Mouse (Mus musculus): ENCODE measurements at regions not wholly inside any gene's neighbourhood (a gene's known extent, or its start where the extent isn't known, plus 50 kb on each side); places are given as distances from the start of the nearest gene placed in this dataset.

DNA sequence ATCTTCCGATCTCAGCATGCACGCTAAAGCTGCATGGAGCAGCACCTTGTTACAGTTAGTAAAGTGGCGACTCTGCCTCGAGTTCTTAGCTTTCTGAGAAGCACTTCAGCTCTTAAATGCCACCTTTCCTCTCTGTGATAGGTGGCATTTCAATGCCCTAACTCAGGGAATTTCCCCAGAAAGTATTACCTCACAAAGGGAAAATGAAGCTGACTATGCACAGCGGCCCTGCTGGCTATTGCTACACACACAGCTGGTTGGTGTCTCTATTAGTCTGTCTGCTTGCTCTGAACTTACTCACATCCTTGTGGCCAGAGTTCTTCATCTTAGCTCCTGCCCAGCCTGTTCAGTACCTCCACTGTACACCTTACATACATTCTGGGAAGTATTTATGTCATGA, 650.4 kb downstream of the Epha7 start:
- Histone ChIP-seq H3K27me3 (ENCODE audit: insufficient read depth, low read length) (no peaks in the 10 kb centered on the region), H3K4me3 (replicated peaks; ENCODE audit: low read depth, low read length) (no peak overlapping the region), H3K36me3 (ENCODE audit: insufficient read depth, low read length) (no peaks in the 10 kb centered on the region), H3K9ac (ENCODE audit: low read depth, low read length) (no peak overlapping the region), H3K9me3 (replicated peaks; ENCODE audit: low read length) (no peaks in the 10 kb centered on the region), H3K27ac (no peak overlapping the region), H3K4me1 (replicated peaks; ENCODE audit: insufficient read depth, low read length) (no peaks in the 10 kb centered on the region), H3K4me2 (ENCODE audit: low read length) (no peak overlapping the region)
- no peak for DNase-seq (ENCODE audit: low spot score)
- no peak for ATAC-seq (replicated peaks; ENCODE audit: low FRiP score, low read depth)
- WGBS: 78% methylated on average over 5 of the region's 5 CpGs
- TF ChIP-seq CTCF (IDR thresholded peaks at IDR 0.05; ENCODE audit: low read depth): no peak

- H3K27ac ChIP-seq: no peak overlapping the region
- no peaks in the 10 kb centered on the region for H3K27me3 ChIP-seq (ENCODE audit: insufficient read depth, low read length)
- no peak overlapping the region for H3K9ac ChIP-seq (ENCODE audit: low read depth, low read length)
- H3K36me3 ChIP-seq (ENCODE audit: insufficient read depth, low read length): no peaks in the 10 kb centered on the region
- 53% methylated on average over 2 of the region's 2 CpGs for WGBS
- DNase-seq (ENCODE audit: low spot score) (peak; percentile 71), ATAC-seq (replicated peaks; ENCODE audit: low FRiP score, low read depth) (no peak)
- no peaks in the 10 kb centered on the region for H3K9me3 ChIP-seq (replicated peaks; ENCODE audit: low read length)
- no peak overlapping the region for H3K4me3 ChIP-seq (replicated peaks; ENCODE audit: low read depth, low read length)
- H3K4me1 ChIP-seq (replicated peaks; ENCODE audit: insufficient read depth, low read length): no peaks in the 10 kb centered on the region
- no peak overlapping the region for H3K4me2 ChIP-seq (ENCODE audit: low read length)
- peak; percentile 44; the same call in 1 of the 2 replicates for TF ChIP-seq CTCF (IDR thresholded peaks at IDR 0.05; ENCODE audit: low read depth)
Measured at GRCm38 (mm10) chr4:29466315-29466714, 653.4 kb downstream of the Epha7 start.

- Histone ChIP-seq H3K4me1 (replicated peaks; ENCODE audit: insufficient read depth, low read length) (no peaks in the 10 kb centered on the region), H3K4me3 (replicated peaks; ENCODE audit: low read depth, low read length) (no peak overlapping the region), H3K36me3 (ENCODE audit: insufficient read depth, low read length) (no peaks in the 10 kb centered on the region), H3K4me2 (ENCODE audit: low read length) (no peak overlapping the region), H3K27ac (no peak overlapping the region), H3K9me3 (replicated peaks; ENCODE audit: low read length) (no peaks in the 10 kb centered on the region), H3K27me3 (ENCODE audit: insufficient read depth, low read length) (no peaks in the 10 kb centered on the region), H3K9ac (ENCODE audit: low read depth, low read length) (no peak overlapping the region)
- ATAC-seq (replicated peaks; ENCODE audit: low FRiP score, low read depth): no peak
- no peak for TF ChIP-seq CTCF (IDR thresholded peaks at IDR 0.05; ENCODE audit: low read depth)
- 41% methylated on average over 2 of the region's 2 CpGs for WGBS
- peak; percentile 67 for DNase-seq (ENCODE audit: low spot score)
Measured at GRCm38 (mm10) chr4:29480384-29481092, 667.6 kb downstream of the Epha7 start.

DNA sequence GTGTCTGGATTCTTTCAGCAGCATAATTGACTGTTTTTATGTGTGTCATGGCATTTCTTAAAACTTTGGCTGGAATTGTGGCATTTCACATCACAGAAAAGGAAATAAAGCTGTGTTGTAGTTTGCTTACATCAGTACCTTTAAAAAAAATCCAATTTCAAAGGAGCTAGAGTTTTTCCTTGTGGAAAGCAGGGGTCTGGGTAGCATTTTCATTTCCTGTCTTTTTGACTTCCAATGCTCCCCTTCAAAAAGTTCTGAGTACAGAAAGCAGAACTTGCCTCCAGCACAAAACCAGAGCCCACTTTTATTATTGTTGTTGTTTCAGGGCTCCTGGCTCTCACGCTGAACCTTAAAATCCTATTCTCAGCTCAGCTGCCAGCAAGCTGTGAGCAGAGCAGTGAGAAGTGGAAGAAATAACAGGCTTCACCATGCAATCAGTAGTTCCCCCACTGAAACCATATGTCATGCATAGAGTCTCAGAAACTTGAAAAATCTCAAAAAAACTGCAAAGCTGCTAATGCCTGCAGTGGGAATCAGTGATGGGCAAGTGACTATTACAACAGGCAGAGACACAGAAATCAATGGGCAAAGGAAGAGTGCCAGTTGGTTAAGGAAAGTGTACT, 668.3 kb downstream of the Epha7 start:
- no peak for ATAC-seq (replicated peaks; ENCODE audit: low FRiP score, low read depth)
- Histone ChIP-seq H3K4me3 (replicated peaks; ENCODE audit: low read depth, low read length) (no peak overlapping the region), H3K9me3 (replicated peaks; ENCODE audit: low read length) (no peaks in the 10 kb centered on the region), H3K36me3 (ENCODE audit: insufficient read depth, low read length) (no peaks in the 10 kb centered on the region), H3K4me1 (replicated peaks; ENCODE audit: insufficient read depth, low read length) (no peaks in the 10 kb centered on the region), H3K27ac (no peak overlapping the region), H3K27me3 (ENCODE audit: insufficient read depth, low read length) (no peaks in the 10 kb centered on the region), H3K4me2 (ENCODE audit: low read length) (no peak overlapping the region), H3K9ac (ENCODE audit: low read depth, low read length) (no peak overlapping the region)
- no peak for TF ChIP-seq CTCF (IDR thresholded peaks at IDR 0.05; ENCODE audit: low read depth)
- DNase-seq (ENCODE audit: low spot score): peak; percentile 74
- WGBS: 32% methylated on average over 1 of the region's 1 CpGs

GRCm38 (mm10) chr4:29482407-29482806, 669.5 kb downstream of the Epha7 start:
- H3K4me2 ChIP-seq (ENCODE audit: low read length): no peak overlapping the region
- ATAC-seq (replicated peaks; ENCODE audit: low FRiP score, low read depth) (no peak), DNase-seq (ENCODE audit: low spot score) (no peak)
- no peak overlapping the region for H3K4me3 ChIP-seq (replicated peaks; ENCODE audit: low read depth, low read length)
- no peaks in the 10 kb centered on the region for H3K9me3 ChIP-seq (replicated peaks; ENCODE audit: low read length)
- no peaks in the 10 kb centered on the region for H3K27me3 ChIP-seq (ENCODE audit: insufficient read depth, low read length)
- H3K27ac ChIP-seq: no peak overlapping the region
- no peaks in the 10 kb centered on the region for H3K36me3 ChIP-seq (ENCODE audit: insufficient read depth, low read length)
- no peaks in the 10 kb centered on the region for H3K4me1 ChIP-seq (replicated peaks; ENCODE audit: insufficient read depth, low read length)
- TF ChIP-seq CTCF (IDR thresholded peaks at IDR 0.05; ENCODE audit: low read depth): no peak
- 86% methylated on average over 2 of the region's 2 CpGs for WGBS
- no peak overlapping the region for H3K9ac ChIP-seq (ENCODE audit: low read depth, low read length)

DNA sequence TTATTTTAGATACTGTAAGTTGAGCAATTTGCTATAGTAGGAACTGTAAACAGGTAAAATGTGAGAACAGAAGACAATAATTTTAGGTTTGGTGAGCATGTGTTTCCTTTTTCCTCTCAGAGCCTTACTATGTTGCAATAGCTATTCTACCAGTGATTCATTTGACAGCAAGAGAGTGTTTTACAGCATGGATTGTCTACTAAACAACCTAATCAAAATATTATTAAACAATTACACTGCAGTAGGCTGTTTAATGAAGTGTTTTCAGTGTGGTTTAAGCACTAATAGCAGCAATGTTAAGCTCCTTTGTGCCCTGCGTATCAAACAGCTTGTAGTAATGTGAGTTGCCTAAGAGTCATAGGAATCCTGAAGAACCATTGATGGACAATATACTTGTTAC, 687.9 kb downstream of the Epha7 start:
- WGBS: 91% methylated on average over 1 of the region's 1 CpGs
- no peak overlapping the region for H3K4me2 ChIP-seq (ENCODE audit: low read length)
- H3K9ac ChIP-seq (ENCODE audit: low read depth, low read length): no peak overlapping the region
- TF ChIP-seq CTCF (IDR thresholded peaks at IDR 0.05; ENCODE audit: low read depth): no peak
- no peak overlapping the region for H3K27ac ChIP-seq
- ATAC-seq (replicated peaks; ENCODE audit: low FRiP score, low read depth) (no peak), DNase-seq (ENCODE audit: low spot score) (no peak)
- H3K4me1 ChIP-seq (replicated peaks; ENCODE audit: insufficient read depth, low read length): no peaks in the 10 kb centered on the region
- H3K4me3 ChIP-seq (replicated peaks; ENCODE audit: low read depth, low read length): no peak overlapping the region
- H3K27me3 ChIP-seq (ENCODE audit: insufficient read depth, low read length): no peaks in the 10 kb centered on the region
- H3K9me3 ChIP-seq (replicated peaks; ENCODE audit: low read length): no peaks in the 10 kb centered on the region
- H3K36me3 ChIP-seq (ENCODE audit: insufficient read depth, low read length): no peaks in the 10 kb centered on the region
